Mouse (Mus musculus) kidney, adult 9 months (tissue): Measurements from ENCODE around the gene Usp6nl.

Experiments used
- DNase-seq: peaks from one replicate; pipeline ENCODE4 v3.0.0; 2022

Usp6nl gene

GRCm38 (mm10) chr2:6378590-6379205 lies 56.2 kb downstream of the Usp6nl start:
- DNase-seq = no peak

GRCm38 (mm10) chr2:6379731-6380212 lies 57.3 kb downstream of the Usp6nl start:
- no peak for DNase-seq

DNA sequence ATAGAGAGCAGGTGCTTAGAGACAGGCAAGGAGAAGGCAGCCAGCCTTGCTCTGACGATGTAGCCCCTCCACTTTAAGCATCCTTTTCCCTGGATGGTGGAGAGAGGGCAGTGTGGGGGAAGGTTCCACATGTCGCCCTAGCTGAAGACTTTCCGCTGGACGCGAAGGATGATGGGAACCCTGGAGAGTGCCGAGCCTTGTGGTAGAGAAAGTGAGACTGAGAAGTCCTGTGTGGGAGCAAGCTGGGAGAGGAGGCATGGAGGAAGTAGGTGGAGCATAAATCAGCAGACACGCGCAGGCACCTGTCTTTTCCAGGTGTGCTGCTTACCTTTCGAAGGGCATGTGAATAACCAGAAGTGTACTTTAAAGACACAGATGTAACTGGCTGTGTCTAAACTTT lies 57.9 kb downstream of the Usp6nl start:
- no peak for DNase-seq

GRCm38 (mm10) chr2:6384407-6385146 lies 62.1 kb downstream of the Usp6nl start:
- no peak for DNase-seq

GRCm38 (mm10) chr2:6389162-6389561 lies 66.7 kb downstream of the Usp6nl start:
- DNase-seq = peak; percentile 87

DNA sequence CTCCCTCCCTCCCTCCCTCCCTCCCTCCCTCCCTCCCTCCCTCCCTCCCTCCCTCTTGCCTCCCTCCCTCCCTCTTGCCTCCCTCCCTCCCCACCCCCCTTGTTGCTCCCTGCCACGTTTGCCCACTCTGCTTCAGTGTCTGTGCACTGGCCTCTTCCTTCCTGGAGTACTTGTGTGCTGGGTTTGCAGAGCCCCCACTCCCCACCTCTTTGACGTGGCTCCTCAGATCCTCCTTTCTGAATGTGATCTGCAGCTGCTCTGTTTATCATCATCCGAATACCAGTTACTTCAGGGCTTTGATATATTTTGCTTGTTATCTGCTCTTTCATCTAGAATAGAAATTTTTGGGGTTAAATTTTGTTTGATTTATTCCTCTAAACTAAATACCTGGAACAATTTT lies 68.8 kb downstream of the Usp6nl start:
- DNase-seq = no peak

GRCm38 (mm10) chr2:6391940-6392339 lies 69.5 kb downstream of the Usp6nl start:
- DNase-seq = no peak

DNA sequence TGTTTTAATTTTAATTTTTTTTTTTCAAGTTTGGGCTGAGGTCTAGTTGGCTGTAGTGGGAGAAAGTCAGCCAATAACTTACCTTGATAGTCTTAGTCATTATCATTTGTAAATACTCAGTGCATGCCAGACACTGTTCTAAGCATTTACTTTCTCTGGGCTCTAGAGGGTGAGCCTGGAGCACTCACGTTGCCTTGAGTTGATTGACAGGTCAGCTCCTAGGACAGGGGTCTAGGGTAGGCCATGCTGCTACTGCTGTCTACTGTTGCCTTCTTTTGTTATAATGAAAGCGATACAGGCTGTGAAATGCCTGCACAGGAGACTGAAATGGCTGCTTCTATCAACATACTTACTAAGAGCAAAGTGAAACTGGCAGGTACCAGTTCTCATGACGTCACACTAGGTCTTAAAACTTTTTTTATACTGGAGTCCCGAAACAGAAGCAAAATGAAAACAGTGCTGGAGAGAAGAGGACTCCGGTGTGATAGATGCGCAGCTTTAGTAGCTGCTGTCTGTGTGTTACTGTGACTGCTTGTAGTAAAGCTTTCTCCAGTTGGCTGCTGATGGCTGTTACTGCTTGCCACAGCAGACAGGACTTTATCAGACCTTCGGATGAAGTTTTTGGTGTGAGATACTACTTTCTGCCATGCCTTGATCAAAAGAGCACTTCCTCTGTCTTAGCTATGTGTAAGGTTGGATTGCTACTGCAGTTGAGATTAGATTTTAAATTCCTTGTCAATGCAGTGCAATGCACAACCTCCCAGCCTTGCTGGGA lies 73.6 kb downstream of the Usp6nl start:
- DNase-seq = no peak

GRCm38 (mm10) chr2:6396626-6397146 lies 74.2 kb downstream of the Usp6nl start:
- peak; percentile 51 for DNase-seq

GRCm38 (mm10) chr2:6397166-6397565 lies 74.7 kb downstream of the Usp6nl start:
- DNase-seq = no peak

GRCm38 (mm10) chr2:6398826-6399225 lies 76.4 kb downstream of the Usp6nl start:
- no peak for DNase-seq

DNA sequence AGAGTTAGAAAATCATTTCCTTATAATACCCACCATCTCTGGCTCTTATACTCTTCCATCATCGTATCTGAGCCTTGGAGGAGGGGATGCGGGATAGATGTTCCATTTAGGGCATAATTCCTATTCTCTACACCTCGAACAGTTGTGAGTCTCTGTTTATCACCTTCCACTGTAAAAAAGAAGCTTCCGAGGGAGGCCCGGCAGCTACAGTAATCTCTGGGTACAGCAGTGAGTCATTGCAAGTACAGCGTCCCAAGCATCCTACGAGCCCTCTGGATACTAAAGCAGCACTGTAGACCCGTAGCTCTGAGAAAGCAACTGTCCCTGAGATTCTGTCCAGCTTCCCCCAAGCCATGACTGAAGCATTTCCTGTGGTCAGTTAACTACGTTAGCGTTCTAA lies 78.6 kb downstream of the Usp6nl start:
- DNase-seq = no peak

- DNase-seq = peak; percentile 47
These were observed 80.9 kb downstream of the Usp6nl start for GRCm38 (mm10) chr2:6403375-6403774.

DNA sequence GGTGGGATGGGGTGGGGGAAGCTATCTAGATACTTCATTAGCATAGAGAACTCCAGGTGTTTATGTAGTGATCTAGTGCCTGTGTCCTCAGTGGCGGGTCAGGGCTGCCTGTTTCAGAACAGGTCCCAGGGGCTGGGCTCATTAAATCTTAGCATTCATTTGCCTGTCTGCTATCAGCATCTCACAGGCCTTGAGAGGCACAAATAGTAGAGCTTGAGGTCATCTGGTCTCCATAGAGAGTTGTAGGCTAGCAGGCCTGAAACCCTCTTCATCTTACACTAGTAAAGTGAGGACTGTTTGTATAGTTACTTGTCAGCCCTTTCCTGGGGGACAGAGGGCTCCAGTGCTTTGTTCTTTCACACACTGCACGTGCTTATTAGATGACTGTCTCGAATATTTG lies 81.5 kb downstream of the Usp6nl start:
- DNase-seq = no peak

- no peak for DNase-seq
These were observed 82.2 kb downstream of the Usp6nl start for GRCm38 (mm10) chr2:6404627-6405026.

DNA sequence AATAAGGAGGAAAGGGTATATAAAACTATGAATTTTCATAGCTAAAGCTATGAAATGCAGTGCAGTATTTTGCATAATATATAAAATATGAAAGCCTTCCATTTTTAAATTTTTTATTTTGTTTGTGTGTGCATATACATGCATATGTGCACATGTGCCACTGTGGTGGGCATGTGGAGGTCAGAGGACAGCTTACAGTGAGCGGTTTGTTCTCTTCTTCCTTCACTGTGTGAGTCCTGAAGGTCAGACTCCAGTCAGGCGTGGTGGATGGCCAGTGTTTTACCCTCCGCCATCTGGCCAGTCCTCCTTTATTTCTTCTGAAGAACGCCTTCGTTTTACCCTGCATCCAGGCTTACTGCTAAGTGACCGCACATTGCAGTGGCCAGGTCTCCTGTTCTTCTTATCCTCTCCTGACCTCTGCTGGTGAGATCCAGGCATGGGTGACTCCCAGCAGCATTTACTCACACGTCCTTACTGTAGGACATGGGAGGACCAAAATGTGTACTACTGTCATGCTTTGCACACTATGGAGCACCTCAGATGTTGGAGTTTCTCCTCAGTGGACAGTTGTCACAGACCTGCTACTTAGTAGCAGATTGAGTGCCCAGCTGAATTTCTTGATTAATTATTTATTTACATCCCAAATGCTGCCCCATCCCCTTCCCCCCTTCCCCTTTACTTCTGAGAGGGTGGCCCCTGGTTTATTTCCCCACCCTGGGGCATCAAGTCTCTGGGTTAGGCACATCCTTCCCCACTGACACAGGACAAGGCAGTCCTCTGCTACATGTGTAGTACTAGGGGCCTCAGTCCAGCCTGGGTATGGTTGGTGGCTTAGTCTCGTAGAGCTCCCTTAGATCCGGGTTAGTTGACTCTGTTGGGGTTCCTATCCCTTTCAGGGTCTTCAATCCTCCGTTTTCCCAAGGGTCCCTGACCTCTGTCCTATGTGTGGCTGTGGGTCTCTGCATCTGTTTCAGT lies 82.9 kb downstream of the Usp6nl start:
- peak; percentile 91 for DNase-seq

GRCm38 (mm10) chr2:6407711-6408110 lies 85.2 kb downstream of the Usp6nl start:
- no peak for DNase-seq

DNA sequence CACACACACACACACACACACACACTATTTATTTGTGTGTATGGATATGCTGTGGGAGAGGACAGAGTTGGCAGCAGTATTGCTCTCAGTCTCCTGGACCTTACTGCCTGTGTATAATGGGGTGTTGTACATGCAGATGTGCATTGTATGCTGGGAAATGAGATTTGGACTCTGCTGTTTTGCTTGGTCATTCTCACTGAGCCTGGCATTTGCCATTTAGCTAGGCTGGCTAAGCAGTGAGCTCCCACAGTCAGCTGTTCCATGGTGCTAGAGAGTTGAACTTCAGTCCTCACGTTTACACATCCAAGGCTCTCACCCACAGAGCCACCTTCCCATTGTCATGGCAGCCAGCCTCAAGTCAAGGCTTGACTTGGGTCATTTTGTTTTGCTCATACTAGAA lies 90.2 kb downstream of the Usp6nl start:
- no peak for DNase-seq

GRCm38 (mm10) chr2:6413723-6414122 lies 91.3 kb downstream of the Usp6nl start:
- DNase-seq = no peak

DNA sequence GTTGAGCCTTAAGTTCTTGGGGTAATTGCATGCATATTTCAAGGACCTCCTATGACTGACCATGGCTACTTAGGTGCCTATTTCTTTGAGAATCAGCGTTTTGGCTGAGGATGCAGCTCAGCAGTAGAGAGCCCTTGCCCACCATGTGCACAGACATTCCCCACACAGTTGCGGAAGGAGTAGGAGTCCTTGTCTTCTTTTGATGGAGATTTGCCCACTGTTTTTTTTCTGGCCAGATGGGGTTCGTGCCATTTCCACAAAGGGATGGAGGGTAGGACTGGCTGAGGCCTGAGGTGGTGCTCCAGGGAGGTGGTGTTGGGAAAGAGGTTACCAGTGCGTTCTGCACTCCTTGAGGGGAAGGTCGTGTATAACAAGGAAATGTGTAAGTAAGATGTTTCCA lies 91.9 kb downstream of the Usp6nl start:
- no peak for DNase-seq

GRCm38 (mm10) chr2:6417158-6417557 lies 94.7 kb downstream of the Usp6nl start:
- DNase-seq = no peak
